ENCODE assay signal across 8 mouse cellular contexts in the genomic region with DNA sequence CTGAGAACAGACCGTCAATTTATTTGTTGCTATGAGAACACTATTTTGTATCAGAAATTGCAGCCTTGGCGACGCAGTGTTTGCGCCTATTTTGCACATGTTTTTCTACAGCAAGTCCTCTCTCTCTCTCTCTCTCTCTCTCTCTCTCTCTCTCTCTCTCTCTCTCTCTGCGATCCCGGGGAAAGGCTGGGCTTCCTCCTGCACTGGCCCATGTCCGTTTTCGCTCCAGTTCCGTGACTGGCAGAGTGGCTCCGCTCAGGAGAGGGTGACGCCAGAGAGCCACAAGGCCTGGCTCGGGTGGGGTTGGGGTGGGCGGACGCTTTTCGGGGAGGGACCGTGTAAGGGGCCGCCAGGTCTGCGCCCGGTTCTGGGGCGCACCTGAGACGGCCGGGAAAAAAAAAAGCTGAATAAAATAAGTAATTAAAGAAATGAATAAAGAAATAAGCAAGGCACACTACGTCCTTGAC. TPM values are rescaled to one million over a fixed set of nuclear protein-coding genes. Genes with fewer than 3 reads are reported as not detected.
DNase-seq lines count a peak whose midpoint lies in the region; TF ChIP-seq lines count a peak whose summit lies in the region.

No protein-coding gene starts in this region.

- intact Hi-C loops in gastrocnemius, adult 2 months (cut with DNase I), result loop anchor here (2.0 to 5.0 kb wide), 2 partner anchors 37 to 218 kb away; partner anchors contain the start of gene Desi2

- peak; percentile 57 for DNase-seq in WW6 (ENCODE audit: low read depth, low spot score)
- DNase-seq in cerebellum, postnatal 4 days (ENCODE audit: low spot score in 2 of 2), result peak; percentile 41 to 76
- DNase-seq in gastrocnemius, adult 2 months, result peak; percentile 93
- DNase-seq in hindlimb bud, embryonic 11.5 days (ENCODE audit: extremely low spot score, low read depth, low spot score), result peak; percentile 67
- DNase-seq in left cerebral cortex, adult 8-10 months (ENCODE audit: low spot score in 2 of 2), result peak; percentile 48 to 77
- DNase-seq in right cerebral cortex, postnatal 10 days (ENCODE audit: low spot score in 2 of 2), result peak; percentile 86 to 89
- DNase-seq in urinary bladder, postnatal 25 days (ENCODE audit: low spot score), result peak; percentile 54

- no peak for TF ChIP-seq CTCF in gastrocnemius, adult 2 months (IDR thresholded peaks at IDR 0.05)

- H3K36me3 ChIP-seq in megakaryocyte, embryonic 14.5 days (replicated peaks; ENCODE audit: low read length), result no peaks in the 10 kb centered on the region

- H3K9me3 ChIP-seq in megakaryocyte, embryonic 14.5 days, result no peaks in the 10 kb centered on the region

- peak overlapping the region; percentile 85 for H3K4me3 ChIP-seq in gastrocnemius, adult 2 months
- peak overlapping the region; percentile 97 for H3K4me3 ChIP-seq in megakaryocyte, embryonic 14.5 days (replicated peaks)

- peaks cover 22% of the 10 kb centered on the region for H3K4me1 ChIP-seq in megakaryocyte, embryonic 14.5 days

- H3K27ac ChIP-seq in gastrocnemius, adult 2 months, result peak overlapping the region; percentile 100

- no peaks in the 10 kb centered on the region for H3K27me3 ChIP-seq in megakaryocyte, embryonic 14.5 days (replicated peaks)

RNA-seq across cellular contexts. Expression of gene Efcab2, which starts 0.4 kb away (rescaled TPM):
- 10 to 100 TPM; 14.7 to 15.9 TPM for total RNA-seq in gastrocnemius, adult 2 months (2021)
- total RNA-seq in left cerebral cortex, adult 8-10 months (2022), result 10 to 100 TPM in 3 of 4 experiments, 1 to 10 TPM in 1; 10.0 to 14.8 (median 13.1) TPM
- polyA plus RNA-seq in megakaryocyte, embryonic 14.5 days (2012; ENCODE audit: insufficient read depth, low replicate concordance), result 0.38 TPM in 1 of 2 replicates, not detected in the other

Comparison
In these comparisons a context has a peak if more than half of its experiments do, and no peak if none do; other contexts are left out.
1. Peak in every context shown above with its lines: DNase-seq, H3K4me3 ChIP-seq and H3K27ac ChIP-seq.